Mouse (Mus musculus): Measurements from ENCODE around the gene Nhlrc1. TPM values are rescaled to one million over a fixed set of nuclear protein-coding genes. Genes with fewer than 3 reads are reported as not detected.

Nhlrc1 gene
- polyA plus RNA-seq, 1 experiment from 2014 or later = 15.3 TPM

DNA sequence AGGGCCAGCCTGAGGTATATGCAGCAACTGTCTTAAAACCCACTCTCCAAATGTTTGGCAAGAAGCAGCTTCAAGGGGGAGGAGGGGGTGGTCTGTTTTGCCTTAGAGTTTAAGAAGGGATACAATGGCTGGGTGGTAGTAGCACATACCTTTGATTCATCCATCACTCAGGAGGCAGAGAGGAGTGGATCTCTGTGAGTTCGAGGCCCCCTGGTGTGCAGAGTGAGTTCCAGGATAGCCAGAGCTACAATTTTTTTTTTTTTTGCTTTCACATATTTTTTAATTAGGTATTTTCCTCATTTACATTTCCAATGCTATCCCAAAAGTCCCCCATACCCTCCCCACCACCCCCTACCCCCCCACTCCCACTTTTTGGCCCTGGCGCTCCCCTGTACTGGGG lies 46.0 kb downstream of the Nhlrc1 start:
- Histone ChIP-seq H3K4me3 (replicated peaks; ENCODE audit: low read length) (no peak overlapping the region), H3K27me3 (ENCODE audit: control insufficient read depth, insufficient read depth, low read length) (no peaks in the 10 kb centered on the region), H3K36me3 (replicated peaks; ENCODE audit: control insufficient read depth, insufficient read depth) (no peaks in the 10 kb centered on the region), H3K9me3 (ENCODE audit: control insufficient read depth, low read length) (no peaks in the 10 kb centered on the region), H3K4me2 (replicated peaks) (no peak overlapping the region), H3K27ac (no peak overlapping the region), H3K9ac (no peak overlapping the region), H3K4me1 (replicated peaks; ENCODE audit: control insufficient read depth, insufficient read depth, low read length) (0 out of 2 replicates have a peak, but pooled peaks cover 3% of the 10 kb centered on the region)
- WGBS = 94% methylated on average over 2 of the region's 2 CpGs
- DNase-seq (ENCODE audit: low spot score) = no peak
- ATAC-seq (ENCODE audit: low FRiP score) = no peak

DNA sequence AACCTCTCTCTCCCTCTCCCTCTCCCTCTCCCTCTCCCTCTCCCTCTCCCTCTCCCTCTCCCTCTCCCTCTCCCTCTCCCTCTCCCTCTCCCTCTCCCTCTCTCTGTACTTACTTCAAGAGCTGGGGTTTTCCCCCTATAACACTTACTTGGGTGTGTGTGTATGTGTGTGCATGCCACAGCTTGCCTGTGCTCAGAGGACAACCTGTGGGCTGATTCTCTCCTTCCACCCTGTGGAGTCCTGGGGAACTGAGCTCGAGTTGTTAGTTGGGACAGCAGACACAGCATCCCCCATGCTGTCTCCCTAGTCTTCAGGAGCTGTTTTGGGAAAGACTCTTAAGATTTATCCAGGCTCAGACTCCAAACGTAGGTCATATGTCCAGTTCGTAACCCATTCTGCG lies 47.3 kb downstream of the Nhlrc1 start:
- Histone ChIP-seq H3K4me2 (replicated peaks) (no peak overlapping the region), H3K27ac (no peak overlapping the region), H3K27me3 (ENCODE audit: control insufficient read depth, insufficient read depth, low read length) (no peaks in the 10 kb centered on the region), H3K36me3 (replicated peaks; ENCODE audit: control insufficient read depth, insufficient read depth) (no peaks in the 10 kb centered on the region), H3K4me3 (replicated peaks; ENCODE audit: low read length) (no peak overlapping the region), H3K9ac (no peak overlapping the region), H3K9me3 (ENCODE audit: control insufficient read depth, low read length) (no peaks in the 10 kb centered on the region), H3K4me1 (replicated peaks; ENCODE audit: control insufficient read depth, insufficient read depth, low read length) (0 out of 2 replicates have a peak, but pooled peaks cover 3% of the 10 kb centered on the region)
- no peak for DNase-seq (ENCODE audit: low spot score)
- ATAC-seq (ENCODE audit: low FRiP score) = no peak
- 77% methylated on average over 4 of the region's 4 CpGs for WGBS

Other genes starting within 250 kb of the Nhlrc1 start
- gene Kif13a, start 85.0 kb downstream of the Nhlrc1 start, polyA plus RNA-seq (2014; fragmentation: Nextera tagmentation; extraction: Ambion mirVana) = 14.3 and 15.0 TPM in 2 replicates
- gene Kdm1b, start 28.6 kb upstream of the Nhlrc1 start, polyA plus RNA-seq (2014; fragmentation: Nextera tagmentation; extraction: Ambion mirVana) = 18.2 and 21.2 TPM in 2 replicates
- gene Tpmt, start 29.9 kb upstream of the Nhlrc1 start, polyA plus RNA-seq (2014; fragmentation: Nextera tagmentation; extraction: Ambion mirVana) = 20.1 and 21.9 TPM in 2 replicates
- 97.3 and 98.4 TPM in 2 replicates for gene Dek, start 91.4 kb upstream of the Nhlrc1 start, polyA plus RNA-seq (2014; fragmentation: Nextera tagmentation; extraction: Ambion mirVana)
- gene Rnf144b, start 107.8 kb upstream of the Nhlrc1 start, polyA plus RNA-seq (2014; fragmentation: Nextera tagmentation; extraction: Ambion mirVana) = 1.4 and 1.7 TPM in 2 replicates